Mouse (Mus musculus) spleen, adult 2 months (tissue): ENCODE results near the gene Plekhm1. TPM values are rescaled to one million over a fixed set of nuclear protein-coding genes. Genes with fewer than 3 reads are reported as not detected.

ENCODE experiments used
- DNase-seq, 2 experiments: peaks; one replicate each; pipeline versions ENCODE4 v3.0.0 to v3.0.0-alpha.2; 2012 to 2021; ENCODE audit warnings: low spot score in 2 of 2, low read depth in 1 of 2
- H3K27ac ChIP-seq: fragments of 200-500 bp; 2 replicates; pipeline ENCODE4 v1.5.1; 2012; ENCODE audit warnings: low read length, inconsistent platforms; ENCODE audit not compliant: insufficient read depth
- H3K27me3 ChIP-seq: fragments of 200-500 bp; 2 replicates; pipeline ENCODE4 v1.6.1; 2012; ENCODE audit warnings: mild to moderate bottlenecking, moderate library complexity, low read length, inconsistent platforms; ENCODE audit not compliant: control insufficient read depth, insufficient read depth
- H3K36me3 ChIP-seq: fragments of 200-500 bp; 2 replicates; pipeline ENCODE4 v1.6.1; 2012; ENCODE audit warnings: mild to moderate bottlenecking, low read length, inconsistent platforms; ENCODE audit not compliant: control insufficient read depth, insufficient read depth
- H3K4me1 ChIP-seq: fragments of 200-500 bp; 2 replicates; pipeline ENCODE4 v1.6.1; 2011; ENCODE audit warnings: inconsistent platforms; ENCODE audit not compliant: control insufficient read depth, insufficient read depth, insufficient read length
- H3K4me3 ChIP-seq: fragments of 200-500 bp; 2 replicates; pipeline ENCODE4 v1.5.1; 2011; ENCODE audit warnings: mild to moderate bottlenecking, inconsistent platforms; ENCODE audit not compliant: insufficient read depth, insufficient read length; ENCODE audit errors: extremely low read depth
- CTCF ChIP-seq: fragments of 200-500 bp; IDR thresholded peaks from 2 replicates; pipeline ENCODE4 v1.5.1; 2011; ENCODE audit warnings: mild to moderate bottlenecking, inconsistent platforms; ENCODE audit not compliant: insufficient read depth, insufficient read length, insufficient replicate concordance; ENCODE audit errors: extremely low read depth
- POLR2A ChIP-seq: fragments of 200-500 bp; IDR thresholded peaks from 2 replicates; pipeline ENCODE4 v1.6.1; 2011; ENCODE audit warnings: low read depth, low read length, inconsistent platforms
- WGBS: fragments of 180-500 bp; shearing (Covaris S2); methylation state at CpG from one replicate; pipeline ENCODE4 v1.1.7; 2018; 5-methylcytosine and 5-hydroxymethylcytosine counted together
- polyA plus RNA-seq: library from polyadenylated mRNA; depleted of rRNA; stranded (reverse); fragments of >200 nt; gene quantifications from 2 replicates; pipeline ENCODE4 v1.2.3, GENCODE M21; 2012

Plekhm1 gene
- polyA plus RNA-seq, 1 experiment = 26.8 TPM

DNA sequence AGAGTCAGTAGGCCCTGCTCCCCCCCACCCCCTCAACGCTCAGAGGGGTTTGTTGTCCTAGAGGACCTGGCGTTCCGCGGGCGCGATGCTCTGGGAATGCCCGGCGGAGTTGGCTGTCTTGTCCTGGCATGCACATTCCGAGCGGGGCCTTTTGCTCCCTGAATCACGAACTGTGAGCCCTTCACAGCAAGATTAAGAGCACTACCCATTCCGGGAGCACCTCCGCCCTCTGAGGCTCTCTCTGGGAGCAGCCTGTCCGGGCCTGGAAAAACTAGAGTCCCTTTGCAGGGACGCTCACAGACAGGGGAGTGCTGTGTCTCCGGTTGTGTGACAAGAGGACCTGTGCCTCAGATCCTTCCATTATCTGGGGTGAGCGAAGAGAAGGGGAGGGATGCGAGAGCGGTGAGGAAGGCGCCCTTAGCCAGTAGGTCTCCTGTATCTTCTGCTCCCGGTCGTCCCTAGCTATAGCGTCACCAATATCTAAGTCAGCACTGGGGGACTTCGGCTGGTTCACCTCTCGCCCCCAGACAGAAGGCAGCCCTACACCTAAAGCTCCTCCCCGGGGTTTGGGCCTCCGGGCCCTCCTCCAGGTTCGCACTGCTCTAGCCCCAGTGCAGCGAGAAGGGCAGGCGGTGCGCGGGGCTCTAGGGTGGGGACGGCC, 49.8 kb downstream of the Plekhm1 start:
- WGBS = 4% methylated on average over 33 of the region's 33 CpGs
- Histone ChIP-seq H3K27me3 (0 out of 2 replicates have a peak, but pooled peaks cover 2% of the 10 kb centered on the region), H3K4me3 (peak overlapping the region; percentile 58), H3K4me1 (peaks cover 30% of the 10 kb centered on the region), H3K27ac (peak overlapping the region; percentile 53), H3K36me3 (peaks cover 7% of the 10 kb centered on the region)
- no peak for TF ChIP-seq CTCF
- TF ChIP-seq POLR2A = no peak
- no peak for DNase-seq

DNA sequence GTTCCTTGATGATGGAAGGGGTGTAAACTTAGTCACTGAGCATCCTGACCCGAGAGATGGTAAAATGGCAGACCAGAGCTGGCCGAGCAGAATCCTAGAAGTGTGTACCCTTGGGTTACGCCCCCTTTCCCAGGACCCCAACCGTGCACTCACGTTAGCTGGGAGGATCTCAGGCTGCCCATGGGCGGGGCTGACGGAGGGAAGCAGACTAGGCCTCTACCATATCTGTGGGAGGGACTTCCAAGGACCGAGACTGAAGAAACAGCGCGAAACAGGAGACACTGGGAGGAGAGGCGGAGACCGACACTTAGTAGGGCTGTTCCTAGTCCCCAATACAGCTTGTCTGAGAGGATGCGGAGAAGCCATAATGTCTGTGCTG, 50.4 kb downstream of the Plekhm1 start:
- H3K4me1 ChIP-seq = peaks cover 33% of the 10 kb centered on the region
- 19% methylated on average over 13 of the region's 13 CpGs for WGBS
- TF ChIP-seq CTCF (no peak), POLR2A (no peak)

DNA sequence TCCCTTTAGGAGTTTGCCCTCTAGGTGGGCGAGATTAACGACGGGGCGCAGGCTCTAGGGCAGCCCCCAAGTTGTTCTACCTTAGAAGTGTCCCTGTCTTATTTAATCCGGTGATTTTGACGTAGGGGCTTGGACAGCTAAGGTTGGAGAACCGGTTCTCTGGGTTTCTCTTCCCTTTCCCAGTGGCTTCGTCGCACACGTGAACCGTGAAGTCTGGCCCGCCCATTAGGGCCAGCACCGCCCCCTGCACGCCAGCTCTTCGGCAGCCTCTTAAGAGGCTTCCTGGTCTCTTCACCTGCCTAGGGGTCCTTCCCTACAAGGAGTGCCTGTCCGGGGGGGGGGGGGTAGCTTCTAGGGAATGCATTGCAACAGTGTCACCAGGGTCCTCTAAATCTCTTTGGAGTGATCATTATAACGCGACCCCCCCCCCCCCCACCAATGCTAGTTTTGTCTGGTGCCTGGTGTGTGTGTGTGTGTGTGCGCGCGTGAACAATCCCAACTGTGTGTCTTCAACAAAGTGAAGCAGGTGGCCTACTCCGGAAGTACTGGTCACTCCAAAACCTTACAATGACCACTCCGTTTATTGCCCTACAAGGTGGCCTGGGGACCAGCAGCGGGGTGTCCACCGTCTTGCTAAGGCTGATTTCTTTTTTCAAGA, 51.0 kb downstream of the Plekhm1 start:
- Histone ChIP-seq H3K4me3 (peak overlapping the region; percentile 29; the same call in 1 of the 2 replicates), H3K27ac (peak overlapping the region; percentile 49), H3K27me3 (peaks cover 2% of the 10 kb centered on the region; the same call in 1 of the 2 replicates), H3K4me1 (peaks cover 33% of the 10 kb centered on the region), H3K36me3 (peaks cover 2% of the 10 kb centered on the region; the same call in 1 of the 2 replicates)
- TF ChIP-seq CTCF (no peak), POLR2A (no peak)
- 16% methylated on average over 25 of the region's 25 CpGs for WGBS
- DNase-seq = no peak

More for the DNA sequence above, 50.4 kb downstream of the Plekhm1 start:
- peaks cover 7% of the 10 kb centered on the region for H3K36me3 ChIP-seq
- DNase-seq = no peak
- peak overlapping the region; percentile 58; the same call in 1 of the 2 replicates for H3K4me3 ChIP-seq
- H3K27me3 ChIP-seq = 0 out of 2 replicates have a peak, but pooled peaks cover 2% of the 10 kb centered on the region
- no peak overlapping the region for H3K27ac ChIP-seq

DNA sequence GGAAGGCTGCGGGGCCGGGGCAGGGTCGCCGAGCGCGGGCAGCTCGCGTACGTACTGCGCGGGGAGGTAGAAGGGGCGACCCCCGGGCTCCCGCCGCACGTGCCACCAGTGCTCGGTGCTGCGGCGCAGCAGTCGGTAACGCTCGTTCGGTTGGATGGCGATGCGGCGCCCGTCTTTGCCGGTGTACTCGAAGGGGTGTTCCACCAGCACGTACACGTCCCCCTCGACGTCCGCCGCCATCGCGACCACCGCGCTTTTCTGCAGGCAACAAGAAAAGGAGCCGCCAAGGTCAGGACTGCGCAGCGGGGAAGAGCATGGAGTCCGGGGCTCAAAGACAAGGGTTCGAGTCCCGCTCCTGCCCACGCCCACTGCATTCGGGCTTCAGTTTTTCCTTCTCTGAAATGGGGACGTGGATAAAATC, 51.8 kb downstream of the Plekhm1 start:
- no peak for DNase-seq
- peaks cover 34% of the 10 kb centered on the region for H3K4me1 ChIP-seq
- peak overlapping the region; percentile 22; the same call in 1 of the 2 replicates for H3K27ac ChIP-seq
- TF ChIP-seq POLR2A (no peak), CTCF (no peak)
- WGBS = 12% methylated on average over 48 of the region's 48 CpGs
- peak overlapping the region; percentile 58; the same call in 1 of the 2 replicates for H3K4me3 ChIP-seq
- peaks cover 2% of the 10 kb centered on the region; the same call in 1 of the 2 replicates for H3K27me3 ChIP-seq
- H3K36me3 ChIP-seq = no peaks in the 10 kb centered on the region

DNA sequence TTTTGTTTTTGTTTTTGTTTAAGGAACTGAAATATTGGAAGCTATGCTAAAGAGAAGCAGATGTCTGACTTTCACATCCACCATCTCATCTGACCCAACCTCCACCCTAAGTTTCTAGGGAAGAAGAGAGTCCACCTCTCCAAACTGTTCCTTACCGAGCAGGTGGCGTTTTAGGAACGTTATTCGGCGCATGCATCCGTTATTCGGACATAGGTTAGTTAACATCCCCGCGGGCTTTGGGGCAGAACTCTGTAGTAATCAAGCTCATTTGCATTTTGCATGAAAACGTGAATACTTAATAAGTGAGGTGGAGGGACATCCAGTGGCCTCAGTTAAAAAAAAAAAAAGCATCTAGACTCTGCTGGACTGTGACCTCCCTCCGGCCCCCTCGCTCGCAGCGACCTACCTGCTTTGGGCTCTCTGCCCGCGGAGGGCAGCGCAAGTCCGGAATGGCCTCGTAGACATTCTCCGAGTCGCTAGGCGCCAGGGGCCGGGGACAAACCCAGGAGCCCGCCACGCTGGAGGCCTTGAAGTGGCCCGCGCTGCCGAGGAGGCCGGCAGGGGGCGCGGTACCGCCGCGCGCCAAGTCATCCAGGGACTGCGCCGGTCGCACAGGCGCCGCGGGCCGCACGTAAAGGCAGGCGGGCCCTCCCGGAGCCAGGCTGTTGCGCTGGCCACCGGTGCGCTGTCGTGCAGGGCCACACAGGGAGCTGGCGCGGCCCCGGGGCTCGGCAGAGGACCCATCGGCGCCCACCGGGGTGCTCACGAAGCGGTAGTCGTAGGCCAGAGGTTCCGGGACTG, 52.4 kb downstream of the Plekhm1 start:
- Histone ChIP-seq H3K4me3 (peak overlapping the region; percentile 58; the same call in 1 of the 2 replicates), H3K4me1 (peaks cover 34% of the 10 kb centered on the region), H3K27me3 (peaks cover 2% of the 10 kb centered on the region; the same call in 1 of the 2 replicates), H3K36me3 (no peaks in the 10 kb centered on the region), H3K27ac (peak overlapping the region; percentile 22)
- 8% methylated on average over 60 of the region's 60 CpGs for WGBS
- peak; percentile 83 for TF ChIP-seq CTCF
- TF ChIP-seq POLR2A = no peak
- DNase-seq = peak; percentile 63 to 84

DNA sequence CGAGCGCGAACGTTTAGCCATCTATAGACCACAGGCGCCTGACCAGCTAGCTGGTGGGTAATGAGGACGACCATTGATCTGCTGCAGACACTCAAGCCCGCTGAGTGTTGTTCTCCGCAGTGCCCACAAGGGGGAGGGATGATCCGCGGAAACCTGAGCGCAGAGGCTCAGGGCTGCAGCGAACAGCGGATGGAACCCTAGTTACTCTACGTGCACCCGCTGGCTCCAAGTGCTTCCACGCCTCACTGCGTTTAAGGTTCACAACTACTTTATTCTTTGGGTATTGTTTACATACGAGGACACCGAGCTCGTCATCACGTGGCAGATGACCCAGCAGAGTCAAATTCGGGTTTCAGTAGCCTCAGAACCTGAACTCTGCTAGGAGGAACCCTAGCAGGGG, 53.4 kb downstream of the Plekhm1 start:
- Histone ChIP-seq H3K4me3 (no peak overlapping the region), H3K27ac (0 out of 2 replicates have a peak overlapping the region, but pooled peaks have one; percentile 1), H3K27me3 (peaks cover 2% of the 10 kb centered on the region; the same call in 1 of the 2 replicates), H3K36me3 (no peaks in the 10 kb centered on the region), H3K4me1 (peaks cover 34% of the 10 kb centered on the region)
- WGBS = 13% methylated on average over 22 of the region's 22 CpGs
- TF ChIP-seq CTCF = peak; percentile 91
- TF ChIP-seq POLR2A = no peak
- DNase-seq = peak; percentile 61 to 78
